Mouse (Mus musculus) spleen, adult 2 months (tissue): ENCODE data around the gene Ern1. TPM values are rescaled to one million over a fixed set of nuclear protein-coding genes. Genes with fewer than 3 reads are reported as not detected.

Source experiments
- DNase-seq, 2 experiments: peaks; one replicate each; pipeline versions ENCODE4 v3.0.0 to v3.0.0-alpha.2; 2012 to 2021; ENCODE audit warnings: low spot score in 2 of 2, low read depth in 1 of 2
- H3K27ac ChIP-seq: fragments of 200-500 bp; 2 replicates; pipeline ENCODE4 v1.5.1; 2012; ENCODE audit warnings: low read length, inconsistent platforms; ENCODE audit not compliant: insufficient read depth
- H3K27me3 ChIP-seq: fragments of 200-500 bp; 2 replicates; pipeline ENCODE4 v1.6.1; 2012; ENCODE audit warnings: mild to moderate bottlenecking, moderate library complexity, low read length, inconsistent platforms; ENCODE audit not compliant: control insufficient read depth, insufficient read depth
- H3K36me3 ChIP-seq: fragments of 200-500 bp; 2 replicates; pipeline ENCODE4 v1.6.1; 2012; ENCODE audit warnings: mild to moderate bottlenecking, low read length, inconsistent platforms; ENCODE audit not compliant: control insufficient read depth, insufficient read depth
- H3K4me1 ChIP-seq: fragments of 200-500 bp; 2 replicates; pipeline ENCODE4 v1.6.1; 2011; ENCODE audit warnings: inconsistent platforms; ENCODE audit not compliant: control insufficient read depth, insufficient read depth, insufficient read length
- H3K4me3 ChIP-seq: fragments of 200-500 bp; 2 replicates; pipeline ENCODE4 v1.5.1; 2011; ENCODE audit warnings: mild to moderate bottlenecking, inconsistent platforms; ENCODE audit not compliant: insufficient read depth, insufficient read length; ENCODE audit errors: extremely low read depth
- CTCF ChIP-seq: fragments of 200-500 bp; IDR thresholded peaks from 2 replicates; pipeline ENCODE4 v1.5.1; 2011; ENCODE audit warnings: mild to moderate bottlenecking, inconsistent platforms; ENCODE audit not compliant: insufficient read depth, insufficient read length, insufficient replicate concordance; ENCODE audit errors: extremely low read depth
- POLR2A ChIP-seq: fragments of 200-500 bp; IDR thresholded peaks from 2 replicates; pipeline ENCODE4 v1.6.1; 2011; ENCODE audit warnings: low read depth, low read length, inconsistent platforms
- WGBS: fragments of 180-500 bp; shearing (Covaris S2); methylation state at CpG from one replicate; pipeline ENCODE4 v1.1.7; 2018; 5-methylcytosine and 5-hydroxymethylcytosine counted together
- polyA plus RNA-seq: library from polyadenylated mRNA; depleted of rRNA; stranded (reverse); fragments of >200 nt; gene quantifications from 2 replicates; pipeline ENCODE4 v1.2.3, GENCODE M21; 2012

Gene Ern1
- polyA plus RNA-seq, 1 experiment: 12.7 TPM

DNA sequence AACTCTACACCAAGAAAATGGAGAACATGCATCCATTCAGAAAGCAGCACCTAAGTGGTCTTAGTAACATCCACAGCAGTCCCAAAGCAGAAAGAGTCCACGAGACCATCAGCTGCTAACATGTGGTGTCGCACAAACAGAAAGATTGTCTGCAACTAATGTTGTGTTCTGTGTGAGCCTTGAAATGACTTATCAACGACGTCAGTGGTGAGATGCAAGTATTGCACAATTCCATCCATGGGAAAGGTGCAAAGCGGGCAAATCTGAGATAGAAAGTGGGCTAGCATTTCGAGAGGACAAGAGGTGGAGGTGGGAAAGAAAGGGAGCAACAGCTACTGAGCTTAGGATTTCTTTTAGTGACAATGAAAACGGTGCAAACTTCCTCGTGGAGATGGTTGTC lies 4.8 kb downstream of the Ern1 start:
- Histone ChIP-seq H3K27ac (no peak overlapping the region), H3K27me3 (peaks cover 9% of the 10 kb centered on the region), H3K4me1 (peaks cover 6% of the 10 kb centered on the region; the same call in 1 of the 2 replicates), H3K36me3 (no peaks in the 10 kb centered on the region), H3K4me3 (no peak overlapping the region)
- TF ChIP-seq POLR2A (no peak), CTCF (no peak)
- no peak for DNase-seq
- WGBS: 70% methylated on average over 8 of the region's 8 CpGs

- peaks cover 6% of the 10 kb centered on the region; the same call in 1 of the 2 replicates for H3K4me1 ChIP-seq
- no peaks in the 10 kb centered on the region for H3K36me3 ChIP-seq
- no peak for TF ChIP-seq POLR2A
- TF ChIP-seq CTCF: no peak
- 0 out of 2 replicates have a peak, but pooled peaks cover 3% of the 10 kb centered on the region for H3K27me3 ChIP-seq
- WGBS: 10% methylated on average over 4 of the region's 4 CpGs
- no peak for DNase-seq
- H3K27ac ChIP-seq: no peak overlapping the region
- no peak overlapping the region for H3K4me3 ChIP-seq
Measured at GRCm38 (mm10) chr11:106481651-106482050, 6.0 kb downstream of the Ern1 start.

- 51% methylated on average over 3 of the region's 3 CpGs for WGBS
- no peak for DNase-seq
- peaks cover 6% of the 10 kb centered on the region; the same call in 1 of the 2 replicates for H3K4me1 ChIP-seq
- H3K36me3 ChIP-seq: no peaks in the 10 kb centered on the region
- no peak overlapping the region for H3K27ac ChIP-seq
- no peak overlapping the region for H3K4me3 ChIP-seq
- TF ChIP-seq POLR2A: no peak
- TF ChIP-seq CTCF: no peak
- 0 out of 2 replicates have a peak, but pooled peaks cover 1% of the 10 kb centered on the region for H3K27me3 ChIP-seq
Measured at GRCm38 (mm10) chr11:106480530-106480885, 7.1 kb downstream of the Ern1 start.

GRCm38 (mm10) chr11:106479619-106480529 lies 7.8 kb downstream of the Ern1 start:
- 51% methylated on average over 9 of the region's 9 CpGs for WGBS
- H3K4me3 ChIP-seq: no peak overlapping the region
- H3K27me3 ChIP-seq: 0 out of 2 replicates have a peak, but pooled peaks cover 1% of the 10 kb centered on the region
- no peak for TF ChIP-seq CTCF
- TF ChIP-seq POLR2A: no peak
- DNase-seq: no peak
- no peak overlapping the region for H3K27ac ChIP-seq
- peaks cover 6% of the 10 kb centered on the region; the same call in 1 of the 2 replicates for H3K4me1 ChIP-seq
- no peaks in the 10 kb centered on the region for H3K36me3 ChIP-seq

DNA sequence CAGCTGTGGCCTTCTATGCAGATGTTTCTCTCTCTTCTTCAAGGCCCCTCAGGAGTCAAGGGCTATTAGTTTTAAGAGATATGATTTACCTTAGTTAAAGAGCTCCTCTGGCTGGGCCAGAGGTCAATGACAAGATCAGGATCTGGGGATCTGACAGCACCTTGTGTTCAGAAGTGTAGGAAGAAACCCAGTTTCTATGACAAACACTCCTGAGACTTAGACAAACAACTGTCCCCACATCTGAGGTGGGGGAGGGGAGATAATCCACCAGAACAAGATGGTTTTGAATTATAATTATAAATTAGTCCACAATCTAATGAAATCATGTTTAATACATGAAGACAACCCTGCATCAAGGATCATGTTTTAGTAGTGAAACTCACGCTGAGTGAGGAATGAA lies 8.9 kb downstream of the Ern1 start:
- H3K27me3 ChIP-seq: no peaks in the 10 kb centered on the region
- peaks cover 6% of the 10 kb centered on the region; the same call in 1 of the 2 replicates for H3K4me1 ChIP-seq
- no peaks in the 10 kb centered on the region for H3K36me3 ChIP-seq
- TF ChIP-seq CTCF: no peak
- TF ChIP-seq POLR2A: no peak
- H3K27ac ChIP-seq: no peak overlapping the region
- DNase-seq: no peak
- 87% methylated on average over 1 of the region's 1 CpGs for WGBS
- no peak overlapping the region for H3K4me3 ChIP-seq

- no peak overlapping the region for H3K4me3 ChIP-seq
- H3K27me3 ChIP-seq: no peaks in the 10 kb centered on the region
- H3K4me1 ChIP-seq: peaks cover 6% of the 10 kb centered on the region; the same call in 1 of the 2 replicates
- TF ChIP-seq POLR2A (no peak), CTCF (no peak)
- 85% methylated on average over 4 of the region's 4 CpGs for WGBS
- no peak for DNase-seq
- H3K36me3 ChIP-seq: no peaks in the 10 kb centered on the region
- no peak overlapping the region for H3K27ac ChIP-seq
Measured at GRCm38 (mm10) chr11:106477505-106478160, 10.0 kb downstream of the Ern1 start.
